Mouse (Mus musculus) embryonic facial prominence, embryonic 12.5 days (tissue): Measurements from ENCODE around the gene Il17a. TPM values are rescaled to one million over a fixed set of nuclear protein-coding genes. Genes with fewer than 3 reads are reported as not detected.

Experiments
- ATAC-seq: fragments of 200-750 bp; cut with Nextera tagmentation; 2 replicates; pipeline ENCODE4 v1.8.0; 2017; ENCODE audit not compliant: insufficient number of reproducible peaks, insufficient read depth, low FRiP score, low TSS enrichment
- H3K27ac ChIP-seq: fragments of 300-500 bp; sonication (generic); 2 replicates; pipeline ENCODE4 v1.5.1; 2016; ENCODE audit warnings: mild to moderate bottlenecking
- H3K27me3 ChIP-seq: fragments of 300-500 bp; sonication (generic); 2 replicates; pipeline ENCODE4 v1.6.1; 2016; ENCODE audit warnings: mild to moderate bottlenecking, moderate library complexity
- H3K36me3 ChIP-seq: fragments of 300-500 bp; sonication (generic); 2 replicates; pipeline ENCODE4 v1.6.1; 2016; ENCODE audit warnings: mild to moderate bottlenecking
- H3K4me1 ChIP-seq: fragments of 300-500 bp; sonication (generic); 2 replicates; pipeline ENCODE4 v1.6.1; 2016
- H3K4me2 ChIP-seq: fragments of 300-500 bp; sonication (generic); replicated peaks from 2 replicates; pipeline ENCODE4 v1.6.1; 2016; ENCODE audit warnings: mild to moderate bottlenecking, moderate library complexity
- H3K4me3 ChIP-seq: fragments of 300-500 bp; sonication (generic); 2 replicates; pipeline ENCODE4 v1.5.1; 2016; ENCODE audit warnings: mild to moderate bottlenecking
- H3K9ac ChIP-seq: fragments of 300-500 bp; sonication (generic); 2 replicates; pipeline ENCODE4 v1.6.1; 2016; ENCODE audit warnings: mild to moderate bottlenecking, moderate library complexity
- H3K9me3 ChIP-seq: fragments of 300-500 bp; sonication (generic); 2 replicates; pipeline ENCODE4 v1.6.1; 2016; ENCODE audit warnings: mild to moderate bottlenecking, moderate library complexity
- WGBS: fragments of 180-500 bp; shearing (Covaris S2); methylation state at CpG from one replicate; pipeline ENCODE4 v1.1.7; 2016; 5-methylcytosine and 5-hydroxymethylcytosine counted together
- polyA plus RNA-seq: library from polyadenylated mRNA; unstranded; fragments of >200 nt; fragmentation: Nextera tagmentation; extraction: Ambion mirVana; gene quantifications from 2 replicates; pipeline ENCODE4 v1.2.1, GENCODE M21; 2016

The Il17a gene
- not detected in 2 replicates for polyA plus RNA-seq

DNA sequence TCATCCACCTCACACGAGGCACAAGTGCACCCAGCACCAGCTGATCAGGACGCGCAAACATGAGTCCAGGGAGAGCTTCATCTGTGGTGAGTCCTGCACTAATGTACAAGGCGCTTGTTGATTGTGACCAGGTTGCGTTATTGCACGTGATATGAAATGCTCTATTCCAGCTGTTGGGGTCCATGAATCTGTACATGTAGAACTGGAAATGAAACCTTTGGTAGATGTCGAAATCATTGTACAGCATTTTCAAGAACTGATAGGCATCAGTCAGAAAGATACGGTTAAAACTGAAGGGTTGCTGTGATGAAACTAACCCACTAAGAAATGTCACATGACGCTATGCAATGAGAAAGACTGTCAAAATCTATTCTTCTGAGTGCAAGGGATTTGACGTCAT is at the start of gene Il17a:
Gene Il17a, plus strand, starts transcription at position 3 of the 400 bp plus-strand sequence.
- Histone ChIP-seq H3K36me3 (no peaks in the 10 kb centered on the region), H3K4me2 (no peak within 1 kb of the TSS), H3K9me3 (peaks cover 6% of the 10 kb centered on the region; the same call in 1 of the 2 replicates), H3K4me3 (no peak within 1 kb of the TSS), H3K27ac (no peak within 1 kb of the TSS), H3K4me1 (0 out of 2 replicates have a peak, but pooled peaks cover 6% of the 10 kb centered on the region), H3K27me3 (no peaks in the 10 kb centered on the region), H3K9ac (no peak within 1 kb of the TSS)
- ATAC-seq = no peak
- 89% methylated on average over 10 of the region's 10 CpGs for WGBS

DNA sequence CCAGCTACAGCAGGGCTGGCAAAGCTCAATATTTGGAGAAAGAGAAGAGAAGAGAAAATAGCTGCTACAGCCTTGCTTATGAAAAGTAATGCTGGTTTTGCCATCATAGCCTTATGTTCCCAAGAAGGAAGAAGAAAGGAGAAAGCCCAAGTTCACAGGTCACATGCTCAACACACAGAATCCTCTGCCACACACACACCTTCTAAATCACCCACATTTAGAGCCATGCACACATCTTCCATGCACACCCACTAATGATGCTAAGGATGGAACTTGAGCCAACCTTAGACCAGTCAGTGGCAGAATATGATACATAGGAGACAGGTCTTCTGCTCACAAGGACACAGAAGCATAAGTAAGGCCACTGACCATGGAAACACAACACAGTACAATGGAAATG is 47.9 kb upstream of the Il17a start:
- Histone ChIP-seq H3K27me3 (no peaks in the 10 kb centered on the region), H3K9me3 (no peaks in the 10 kb centered on the region), H3K4me1 (no peaks in the 10 kb centered on the region), H3K4me3 (no peak overlapping the region), H3K9ac (no peak overlapping the region), H3K4me2 (no peak overlapping the region), H3K27ac (no peak overlapping the region), H3K36me3 (no peaks in the 10 kb centered on the region)
- ATAC-seq = no peak

DNA sequence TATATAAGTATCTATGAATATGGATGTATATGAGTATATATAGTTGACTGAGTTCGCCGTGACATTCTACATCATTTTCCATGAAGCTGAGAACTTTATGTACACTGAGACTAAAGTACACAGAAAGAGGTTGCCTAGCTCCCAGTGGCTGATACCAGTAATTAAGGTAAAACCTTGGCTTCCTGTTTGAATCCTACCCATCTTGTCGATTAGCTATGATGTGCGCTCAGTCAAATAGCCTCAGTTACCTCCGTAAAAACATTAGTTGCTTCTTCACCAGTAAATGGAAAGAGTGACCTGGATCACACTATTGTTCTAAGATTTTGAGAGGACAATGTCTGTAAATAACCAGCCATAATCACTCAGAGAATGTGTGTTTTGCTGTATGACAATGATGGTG is 47.3 kb upstream of the Il17a start:
- Histone ChIP-seq H3K4me1 (no peaks in the 10 kb centered on the region), H3K9ac (no peak overlapping the region), H3K4me3 (no peak overlapping the region), H3K27ac (no peak overlapping the region), H3K36me3 (no peaks in the 10 kb centered on the region), H3K4me2 (no peak overlapping the region), H3K27me3 (no peaks in the 10 kb centered on the region), H3K9me3 (no peaks in the 10 kb centered on the region)
- 95% methylated on average over 5 of the region's 5 CpGs for WGBS
- ATAC-seq = no peak

DNA sequence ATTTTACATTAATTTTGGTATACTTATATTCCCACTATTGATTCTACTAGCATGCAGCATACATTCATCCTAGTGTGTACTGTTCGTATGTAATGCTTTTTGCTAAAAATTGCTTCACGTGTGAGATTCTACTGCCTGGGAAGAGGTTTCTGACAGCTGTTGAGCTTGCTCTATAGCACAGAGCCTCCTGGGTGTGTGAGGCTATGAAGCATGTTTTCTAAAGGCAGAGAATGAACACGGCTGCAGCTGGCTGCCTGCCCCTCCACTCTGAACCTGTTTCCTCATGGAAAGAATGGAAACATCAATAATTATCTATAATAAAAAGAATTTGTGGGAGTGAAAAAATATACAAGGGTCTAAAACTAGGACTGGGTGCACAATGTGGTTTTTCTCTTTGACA is 46.9 kb upstream of the Il17a start:
- 73% methylated on average over 3 of the region's 3 CpGs for WGBS
- Histone ChIP-seq H3K9ac (no peak overlapping the region), H3K4me1 (no peaks in the 10 kb centered on the region), H3K27ac (no peak overlapping the region), H3K9me3 (no peaks in the 10 kb centered on the region), H3K4me2 (no peak overlapping the region), H3K27me3 (no peaks in the 10 kb centered on the region), H3K36me3 (no peaks in the 10 kb centered on the region), H3K4me3 (no peak overlapping the region)
- no peak for ATAC-seq

DNA sequence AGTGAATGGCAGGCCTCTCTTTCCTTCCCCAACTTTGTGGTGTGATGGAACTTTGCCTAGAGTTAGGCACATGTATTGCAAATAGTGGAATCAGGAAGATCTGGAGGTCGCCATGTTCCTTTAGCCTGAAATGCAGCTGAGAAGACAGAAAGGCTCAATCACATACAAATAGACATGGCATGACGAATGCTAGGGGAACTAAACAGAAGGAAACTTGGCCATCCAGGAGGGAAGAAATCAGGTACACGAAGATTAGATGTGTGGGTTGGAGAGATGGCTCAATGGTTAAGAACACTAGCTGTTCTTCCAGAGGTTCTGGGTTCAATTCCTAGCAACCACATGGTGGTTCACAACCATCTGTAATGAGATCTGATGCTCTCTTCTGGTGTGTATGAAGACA is 46.3 kb upstream of the Il17a start:
- WGBS = 88% methylated on average over 3 of the region's 3 CpGs

DNA sequence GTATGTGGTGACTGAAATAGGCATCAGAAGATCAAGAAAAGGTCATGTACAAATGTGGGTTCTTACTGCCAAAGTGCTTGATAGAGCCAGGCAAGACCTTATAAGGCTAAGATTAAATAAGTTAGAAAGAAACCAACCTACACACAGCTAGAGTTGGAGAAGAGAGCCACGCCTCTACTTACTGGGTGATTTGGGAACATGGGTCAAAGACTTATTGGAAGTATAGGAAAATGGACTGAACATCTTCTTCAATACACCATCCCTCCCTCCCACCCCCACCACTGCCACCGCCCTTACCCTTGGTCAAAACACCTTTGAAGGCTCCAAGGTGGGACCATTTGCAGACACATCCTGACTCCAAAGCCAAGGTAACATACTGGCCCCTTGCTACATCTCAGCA is 45.3 kb upstream of the Il17a start:
- Histone ChIP-seq H3K36me3 (no peaks in the 10 kb centered on the region), H3K27me3 (no peaks in the 10 kb centered on the region), H3K27ac (no peak overlapping the region), H3K4me1 (no peaks in the 10 kb centered on the region), H3K9ac (no peak overlapping the region), H3K9me3 (no peaks in the 10 kb centered on the region), H3K4me3 (no peak overlapping the region), H3K4me2 (no peak overlapping the region)
- WGBS = 81% methylated on average over 2 of the region's 2 CpGs
- ATAC-seq = no peak

More for the DNA sequence above, 46.3 kb upstream of the Il17a start:
- ATAC-seq = no peak
- Histone ChIP-seq H3K4me2 (no peak overlapping the region), H3K9ac (no peak overlapping the region), H3K27ac (no peak overlapping the region), H3K36me3 (no peaks in the 10 kb centered on the region), H3K4me1 (no peaks in the 10 kb centered on the region), H3K9me3 (no peaks in the 10 kb centered on the region), H3K4me3 (no peak overlapping the region), H3K27me3 (no peaks in the 10 kb centered on the region)

DNA sequence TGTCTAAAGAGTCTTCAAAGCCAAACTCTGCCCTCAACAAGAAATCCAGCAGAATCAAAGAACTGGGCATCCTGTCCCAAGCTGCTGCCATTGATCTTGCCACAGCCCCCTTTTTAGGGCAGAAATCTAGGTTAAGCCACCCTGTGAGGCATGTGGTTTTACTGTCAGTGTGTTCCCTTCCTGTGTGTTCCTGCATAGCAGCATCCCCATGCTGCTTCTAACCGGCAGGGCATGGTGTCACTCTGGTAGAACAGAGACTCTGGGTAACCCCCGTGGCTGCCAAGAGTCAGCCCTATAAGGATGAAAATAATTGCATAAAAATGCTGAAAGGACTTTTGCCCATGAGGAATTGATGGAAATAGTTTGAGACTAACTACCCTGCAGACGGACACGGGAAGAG is 44.8 kb upstream of the Il17a start:
- Histone ChIP-seq H3K27ac (no peak overlapping the region), H3K4me2 (no peak overlapping the region), H3K4me3 (no peak overlapping the region), H3K27me3 (no peaks in the 10 kb centered on the region), H3K4me1 (no peaks in the 10 kb centered on the region), H3K36me3 (no peaks in the 10 kb centered on the region), H3K9me3 (no peaks in the 10 kb centered on the region), H3K9ac (no peak overlapping the region)
- no peak for ATAC-seq
- WGBS = 80% methylated on average over 4 of the region's 4 CpGs

DNA sequence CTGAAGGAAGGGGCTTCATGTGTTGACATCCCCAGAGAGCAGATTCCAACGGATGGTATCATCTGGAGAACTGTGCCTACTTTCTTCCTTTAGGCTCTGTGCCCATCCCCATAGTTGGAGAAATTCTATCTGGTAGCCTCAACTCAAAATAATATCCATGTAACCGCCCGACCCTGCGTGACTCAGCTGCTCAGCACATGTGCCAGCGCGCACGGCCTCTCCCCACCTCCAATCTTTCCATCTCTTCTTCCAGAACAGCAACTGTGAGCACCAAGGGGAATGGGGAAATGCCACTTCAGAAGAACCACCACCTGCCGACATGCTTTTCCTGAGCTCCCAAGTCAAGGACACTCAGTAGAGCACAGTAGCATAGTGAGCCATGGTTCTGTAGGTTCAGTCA is 39.4 kb upstream of the Il17a start:
- no peak overlapping the region for H3K9ac ChIP-seq
- no peak overlapping the region for H3K27ac ChIP-seq
- H3K9me3 ChIP-seq = no peaks in the 10 kb centered on the region
- H3K36me3 ChIP-seq = no peaks in the 10 kb centered on the region
- 86% methylated on average over 8 of the region's 8 CpGs for WGBS
- no peak overlapping the region for H3K4me3 ChIP-seq
- H3K4me1 ChIP-seq = no peaks in the 10 kb centered on the region
- no peak for ATAC-seq
- H3K27me3 ChIP-seq = no peaks in the 10 kb centered on the region
- no peak overlapping the region for H3K4me2 ChIP-seq

DNA sequence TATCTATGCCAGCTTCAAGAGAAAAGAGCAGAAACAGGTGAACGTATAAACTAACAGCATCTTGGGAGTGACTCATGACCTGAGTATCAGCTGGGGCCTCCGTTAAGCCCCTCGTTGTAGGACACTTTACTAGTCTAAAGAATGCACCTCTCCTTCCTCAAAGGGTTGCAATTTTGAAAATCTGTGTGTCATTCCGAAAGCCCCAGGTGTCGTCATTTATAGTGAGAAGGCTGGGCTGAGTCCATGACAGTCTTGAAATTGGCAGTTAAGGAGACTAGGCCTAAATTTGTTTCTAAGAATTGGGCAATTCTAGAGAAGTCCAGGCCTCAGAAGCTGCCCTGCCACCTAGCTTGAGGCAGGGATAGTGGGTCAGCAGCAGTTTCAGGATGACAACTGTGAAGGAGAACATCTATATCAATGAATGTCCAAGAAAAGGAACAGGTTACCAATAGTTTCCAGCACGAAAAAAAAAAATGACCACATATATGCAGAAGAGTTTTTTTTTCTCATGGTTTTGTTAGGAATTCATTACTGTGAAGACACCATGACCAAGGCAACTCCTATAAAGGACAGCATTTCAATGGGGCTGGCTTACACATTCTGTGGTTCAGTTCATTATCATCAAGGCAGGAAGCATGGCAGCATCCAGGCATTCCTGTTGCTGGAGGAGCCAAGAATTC is 36.9 kb upstream of the Il17a start:
- H3K27me3 ChIP-seq = no peaks in the 10 kb centered on the region
- no peak for ATAC-seq
- 84% methylated on average over 6 of the region's 6 CpGs for WGBS

DNA sequence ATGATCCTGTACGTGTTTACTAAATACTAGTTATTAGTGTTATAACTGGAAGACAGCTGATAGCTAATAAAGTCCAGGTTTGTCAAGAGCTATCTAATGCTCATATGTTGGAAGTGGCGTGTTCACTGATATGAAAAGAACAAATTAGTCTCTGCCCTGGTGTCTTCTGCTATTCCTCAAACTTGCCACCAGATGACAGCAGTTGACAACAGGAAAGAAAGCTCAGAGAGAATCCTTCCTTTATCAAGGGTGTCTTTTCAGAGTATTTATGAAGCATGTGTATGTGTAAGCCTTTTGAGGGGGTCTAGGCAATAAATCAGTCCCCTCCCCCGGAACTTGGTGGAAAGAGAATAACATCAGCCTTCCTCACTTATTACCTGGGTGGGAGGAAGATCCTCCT is 30.7 kb upstream of the Il17a start:
- no peaks in the 10 kb centered on the region for H3K4me1 ChIP-seq
- no peak overlapping the region for H3K4me2 ChIP-seq
- no peak overlapping the region for H3K9ac ChIP-seq
- 76% methylated on average over 3 of the region's 3 CpGs for WGBS
- no peak overlapping the region for H3K27ac ChIP-seq
- H3K36me3 ChIP-seq = no peaks in the 10 kb centered on the region
- no peak overlapping the region for H3K4me3 ChIP-seq
- no peaks in the 10 kb centered on the region for H3K9me3 ChIP-seq
- no peak for ATAC-seq
- no peaks in the 10 kb centered on the region for H3K27me3 ChIP-seq

More for the DNA sequence above, 36.9 kb upstream of the Il17a start:
- Histone ChIP-seq H3K36me3 (no peaks in the 10 kb centered on the region), H3K4me2 (no peak overlapping the region), H3K4me1 (no peaks in the 10 kb centered on the region), H3K4me3 (no peak overlapping the region), H3K27ac (no peak overlapping the region), H3K9ac (no peak overlapping the region), H3K9me3 (no peaks in the 10 kb centered on the region)

DNA sequence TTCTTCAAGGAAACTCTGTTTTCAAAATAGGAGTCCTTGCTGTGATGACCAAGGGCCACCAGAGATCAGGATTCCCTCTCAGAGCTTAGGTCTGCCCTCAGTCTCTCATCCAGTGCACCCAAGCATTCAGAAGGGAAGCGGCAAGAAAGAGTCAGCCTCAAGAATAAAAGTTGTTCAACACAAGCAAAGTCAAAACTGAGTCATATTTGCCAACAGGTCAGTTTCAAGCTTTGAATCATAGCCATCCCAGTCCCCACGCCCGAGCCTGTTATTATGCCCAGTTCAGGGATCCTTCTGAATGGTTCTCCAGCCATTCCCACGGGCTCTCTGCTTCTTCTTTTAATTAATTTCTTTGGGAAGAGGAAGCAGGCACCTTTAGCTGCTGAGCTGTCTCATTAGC is 5.9 kb downstream of the Il17a start:
- H3K9ac ChIP-seq = no peak overlapping the region
- no peaks in the 10 kb centered on the region for H3K9me3 ChIP-seq
- 87% methylated on average over 4 of the region's 4 CpGs for WGBS
- H3K4me1 ChIP-seq = 0 out of 2 replicates have a peak, but pooled peaks cover 6% of the 10 kb centered on the region
- no peaks in the 10 kb centered on the region for H3K36me3 ChIP-seq
- no peak overlapping the region for H3K4me2 ChIP-seq
- no peaks in the 10 kb centered on the region for H3K27me3 ChIP-seq
- ATAC-seq = no peak
- H3K4me3 ChIP-seq = no peak overlapping the region
- H3K27ac ChIP-seq = no peak overlapping the region

DNA sequence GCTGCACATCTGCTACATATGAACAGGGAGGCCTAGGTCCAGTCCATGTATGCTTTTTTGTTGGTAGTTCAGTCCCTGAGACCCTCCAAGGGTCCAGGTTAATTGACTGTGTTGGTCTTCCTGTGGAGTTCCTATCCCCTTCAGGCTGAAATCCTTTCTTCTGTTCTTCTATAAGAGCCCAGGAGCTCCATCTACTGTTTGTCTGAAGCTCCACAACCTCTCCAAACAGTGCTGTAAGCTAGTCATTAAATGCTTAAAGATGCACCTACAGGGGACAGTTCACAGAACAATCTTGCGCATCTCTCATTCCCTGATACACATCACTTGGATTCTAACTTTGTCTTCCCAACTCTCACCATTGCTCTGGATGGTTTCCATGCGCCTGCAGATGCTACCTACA is 7.8 kb downstream of the Il17a start:
- Histone ChIP-seq H3K27me3 (no peaks in the 10 kb centered on the region), H3K9me3 (no peaks in the 10 kb centered on the region), H3K4me2 (no peak overlapping the region), H3K36me3 (no peaks in the 10 kb centered on the region), H3K4me3 (no peak overlapping the region), H3K4me1 (0 out of 2 replicates have a peak, but pooled peaks cover 6% of the 10 kb centered on the region), H3K27ac (no peak overlapping the region), H3K9ac (no peak overlapping the region)
- no peak for ATAC-seq
- 83% methylated on average over 2 of the region's 2 CpGs for WGBS
